Mouse (Mus musculus) lung, embryonic 14.5 days (tissue): ENCODE data around the gene Osbpl8. TPM values are rescaled to one million over a fixed set of nuclear protein-coding genes. Genes with fewer than 3 reads are reported as not detected.

Experiments used
- ATAC-seq: fragments of 200-750 bp; cut with Nextera tagmentation; 2 replicates; pipeline ENCODE4 v1.8.0; 2017; ENCODE audit warnings: mild to moderate bottlenecking, moderate TSS enrichment, moderate library complexity; ENCODE audit not compliant: insufficient read depth
- DNase-seq: peaks from one replicate; pipeline ENCODE4 v3.0.0-alpha.2; 2015
- H3K27ac ChIP-seq: fragments of 300-500 bp; sonication (generic); 2 replicates; pipeline ENCODE4 v1.5.1; 2014; ENCODE audit warnings: low read depth, mild to moderate bottlenecking, moderate library complexity
- H3K27me3 ChIP-seq: fragments of 300-500 bp; sonication (generic); 2 replicates; pipeline ENCODE4 v1.6.1; 2014; ENCODE audit warnings: low read length, control low read depth; ENCODE audit not compliant: insufficient read depth
- H3K36me3 ChIP-seq: fragments of 300-500 bp; sonication (generic); 2 replicates; pipeline ENCODE4 v1.6.1; 2014; ENCODE audit warnings: control low read depth; ENCODE audit not compliant: insufficient read depth
- H3K4me1 ChIP-seq: fragments of 300-500 bp; sonication (generic); 2 replicates; pipeline ENCODE4 v1.6.1; 2014; ENCODE audit warnings: antibody characterized with exemption, control low read depth; ENCODE audit not compliant: insufficient read depth
- H3K4me2 ChIP-seq: fragments of 300-500 bp; sonication (generic); 2 replicates; pipeline ENCODE4 v1.6.1; 2014; ENCODE audit warnings: mild to moderate bottlenecking
- H3K4me3 ChIP-seq: fragments of 300-500 bp; sonication (generic); 2 replicates; pipeline ENCODE4 v1.5.1; 2014; ENCODE audit warnings: low read depth, low read length
- H3K9ac ChIP-seq: fragments of 300-500 bp; sonication (generic); 2 replicates; pipeline ENCODE4 v1.6.1; 2014
- H3K9me3 ChIP-seq: fragments of 300-500 bp; sonication (generic); 2 replicates; pipeline ENCODE4 v1.6.1; 2016; ENCODE audit warnings: low read depth, low read length, control low read depth
- CTCF ChIP-seq: IDR thresholded peaks from 2 replicates; pipeline ENCODE4 v1.5.1; 2016; ENCODE audit warnings: antibody characterized with exemption, low read depth
- WGBS: fragments of 180-500 bp; shearing (Covaris S2); extraction: QIAGEN DNeasy Blood & Tissue Kit; methylation state at CpG from one replicate; pipeline ENCODE4 v1.1.7; 2014; 5-methylcytosine and 5-hydroxymethylcytosine counted together
- polyA plus RNA-seq: library from polyadenylated mRNA; unstranded; fragments of >200 nt; fragmentation: Nextera tagmentation; extraction: Ambion mirVana; gene quantifications from 2 replicates; pipeline ENCODE4 v1.2.1, GENCODE M21; 2014

Osbpl8 gene
- polyA plus RNA-seq, 1 experiment from 2014 or later = 10.8 TPM

DNA sequence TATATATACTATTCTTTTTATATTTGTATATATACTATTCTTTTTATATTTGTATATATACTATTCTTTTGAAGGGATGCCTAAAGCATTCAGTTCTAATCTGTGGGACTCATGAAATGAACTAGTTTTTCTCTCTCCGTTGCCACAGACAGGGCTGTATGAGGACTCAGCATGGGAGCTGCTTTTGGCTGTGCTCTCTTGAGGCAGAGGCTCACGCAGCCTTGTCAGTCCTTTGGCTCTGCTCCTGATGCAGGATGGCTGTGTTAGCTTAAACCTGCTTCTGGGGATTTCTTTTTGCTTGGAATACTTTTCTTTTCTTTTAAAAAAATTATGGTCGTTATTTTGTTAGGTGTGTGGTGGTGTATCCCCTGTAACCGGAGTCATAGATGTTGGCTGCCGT lies 39.5 kb downstream of the Osbpl8 start:
- no peak for ATAC-seq
- no peaks in the 10 kb centered on the region for H3K9me3 ChIP-seq
- no peaks in the 10 kb centered on the region for H3K36me3 ChIP-seq
- no peak overlapping the region for H3K27ac ChIP-seq
- no peak for DNase-seq
- H3K4me1 ChIP-seq = no peaks in the 10 kb centered on the region
- no peaks in the 10 kb centered on the region for H3K27me3 ChIP-seq
- 87% methylated on average over 5 of the region's 5 CpGs for WGBS
- H3K9ac ChIP-seq = no peak overlapping the region
- TF ChIP-seq CTCF = no peak
- no peak overlapping the region for H3K4me2 ChIP-seq
- no peak overlapping the region for H3K4me3 ChIP-seq

- H3K4me2 ChIP-seq = no peak overlapping the region
- H3K4me1 ChIP-seq = no peaks in the 10 kb centered on the region
- no peak overlapping the region for H3K9ac ChIP-seq
- no peaks in the 10 kb centered on the region for H3K9me3 ChIP-seq
- 92% methylated on average over 2 of the region's 2 CpGs for WGBS
- ATAC-seq (no peak), DNase-seq (no peak)
- TF ChIP-seq CTCF = no peak
- H3K27me3 ChIP-seq = no peaks in the 10 kb centered on the region
- no peak overlapping the region for H3K27ac ChIP-seq
- no peak overlapping the region for H3K4me3 ChIP-seq
- H3K36me3 ChIP-seq = no peaks in the 10 kb centered on the region
Observed at GRCm38 (mm10) chr10:111205421-111205820, 40.9 kb downstream of the Osbpl8 start.

- ATAC-seq (no peak), DNase-seq (no peak)
- Histone ChIP-seq H3K4me3 (no peak overlapping the region), H3K4me2 (no peak overlapping the region), H3K9ac (no peak overlapping the region), H3K4me1 (no peaks in the 10 kb centered on the region), H3K9me3 (no peaks in the 10 kb centered on the region), H3K36me3 (no peaks in the 10 kb centered on the region), H3K27me3 (no peaks in the 10 kb centered on the region), H3K27ac (no peak overlapping the region)
- TF ChIP-seq CTCF = no peak
- WGBS = 74% methylated on average over 9 of the region's 9 CpGs
Observed at GRCm38 (mm10) chr10:111207386-111207785, 42.8 kb downstream of the Osbpl8 start.

DNA sequence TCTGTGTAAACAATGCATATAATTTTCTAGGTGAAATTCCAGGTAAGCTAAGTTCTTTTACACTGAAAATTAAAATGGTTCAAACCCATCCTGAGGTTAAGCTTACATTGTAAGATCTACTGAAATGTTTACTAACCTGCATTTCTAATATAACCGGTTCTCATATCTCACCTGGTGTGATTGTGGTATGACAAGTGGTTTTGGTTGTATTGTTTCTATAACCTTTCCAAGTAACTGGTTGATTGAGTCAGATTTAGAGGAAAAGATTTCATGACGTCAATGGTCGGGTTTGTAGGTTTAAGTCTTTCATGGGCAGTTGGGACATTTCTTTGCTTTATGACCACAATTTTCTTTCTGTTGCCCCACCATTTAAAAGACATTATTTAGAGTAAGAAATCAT lies 49.5 kb downstream of the Osbpl8 start:
- no peak overlapping the region for H3K9ac ChIP-seq
- no peak for ATAC-seq
- 69% methylated on average over 3 of the region's 3 CpGs for WGBS
- no peaks in the 10 kb centered on the region for H3K4me1 ChIP-seq
- H3K27ac ChIP-seq = no peak overlapping the region
- H3K9me3 ChIP-seq = no peaks in the 10 kb centered on the region
- TF ChIP-seq CTCF = no peak
- DNase-seq = peak; percentile 18
- H3K4me2 ChIP-seq = no peak overlapping the region
- H3K36me3 ChIP-seq = no peaks in the 10 kb centered on the region
- no peaks in the 10 kb centered on the region for H3K27me3 ChIP-seq
- no peak overlapping the region for H3K4me3 ChIP-seq

DNA sequence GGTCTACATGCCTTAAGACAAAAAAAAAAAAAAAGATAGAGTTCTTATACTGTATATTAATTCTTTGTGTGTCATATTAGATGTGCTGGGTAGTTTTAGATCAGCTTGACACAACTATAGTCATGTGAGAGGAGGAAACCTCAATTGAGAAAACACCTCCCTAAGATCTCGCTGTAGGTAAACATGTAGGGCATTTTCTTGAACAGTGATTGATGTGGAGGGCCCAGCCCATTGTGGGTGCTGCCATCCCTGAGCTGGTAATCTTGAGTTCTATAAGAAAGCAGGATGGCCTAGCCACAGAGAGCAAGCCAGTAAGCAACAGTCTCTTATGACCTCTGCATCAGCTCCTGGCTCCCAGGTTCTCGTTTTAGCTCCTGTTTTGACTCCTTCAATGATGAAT lies 50.1 kb downstream of the Osbpl8 start:
- no peak for ATAC-seq

GRCm38 (mm10) chr10:111215572-111215971 lies 51.0 kb downstream of the Osbpl8 start:
- Histone ChIP-seq H3K36me3 (no peaks in the 10 kb centered on the region), H3K4me1 (no peaks in the 10 kb centered on the region), H3K9me3 (no peaks in the 10 kb centered on the region), H3K9ac (no peak overlapping the region), H3K27me3 (no peaks in the 10 kb centered on the region), H3K4me2 (no peak overlapping the region), H3K27ac (no peak overlapping the region), H3K4me3 (no peak overlapping the region)
- no peak for TF ChIP-seq CTCF
- ATAC-seq = no peak
- DNase-seq = no peak
- WGBS = 54% methylated on average over 3 of the region's 3 CpGs

More for the DNA sequence above, 50.1 kb downstream of the Osbpl8 start:
- Histone ChIP-seq H3K9ac (no peak overlapping the region), H3K4me1 (no peaks in the 10 kb centered on the region), H3K9me3 (no peaks in the 10 kb centered on the region), H3K4me2 (no peak overlapping the region), H3K27ac (no peak overlapping the region), H3K36me3 (no peaks in the 10 kb centered on the region), H3K27me3 (no peaks in the 10 kb centered on the region), H3K4me3 (no peak overlapping the region)
- WGBS = 50% methylated on average over 2 of the region's 2 CpGs
- no peak for TF ChIP-seq CTCF
- DNase-seq = no peak

GRCm38 (mm10) chr10:111216111-111216510 lies 51.6 kb downstream of the Osbpl8 start:
- Histone ChIP-seq H3K36me3 (no peaks in the 10 kb centered on the region), H3K4me2 (no peak overlapping the region), H3K4me1 (no peaks in the 10 kb centered on the region), H3K27ac (no peak overlapping the region), H3K9me3 (no peaks in the 10 kb centered on the region), H3K27me3 (no peaks in the 10 kb centered on the region), H3K9ac (no peak overlapping the region), H3K4me3 (no peak overlapping the region)
- no peak for TF ChIP-seq CTCF
- ATAC-seq = no peak
- 59% methylated on average over 3 of the region's 3 CpGs for whole genome bisulfite sequencing
- no peak for DNase-seq

DNA sequence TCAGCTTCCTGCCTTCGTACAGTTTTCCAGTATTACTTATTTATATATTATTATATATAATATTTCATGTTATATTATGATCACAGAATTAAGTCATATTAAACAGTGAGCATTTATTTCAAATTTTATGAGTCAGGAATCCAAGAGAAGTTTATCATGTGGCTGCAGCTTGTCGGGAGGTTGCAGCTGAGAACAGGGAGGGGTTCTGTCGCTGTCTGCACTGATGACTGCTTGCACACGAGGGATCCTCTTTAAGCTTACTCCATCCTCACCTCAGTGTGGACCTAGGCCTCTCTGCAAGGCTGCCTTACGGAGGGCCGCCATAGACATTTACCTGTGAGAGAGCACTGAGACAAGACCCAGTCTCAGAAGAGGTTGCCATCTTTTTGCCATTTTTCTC lies 58.0 kb downstream of the Osbpl8 start:
- H3K4me2 ChIP-seq = no peak overlapping the region
- H3K27ac ChIP-seq = no peak overlapping the region
- no peaks in the 10 kb centered on the region for H3K27me3 ChIP-seq
- no peaks in the 10 kb centered on the region for H3K4me1 ChIP-seq
- WGBS = 64% methylated on average over 6 of the region's 6 CpGs
- no peak for DNase-seq
- H3K9ac ChIP-seq = no peak overlapping the region
- no peaks in the 10 kb centered on the region for H3K36me3 ChIP-seq
- H3K4me3 ChIP-seq = no peak overlapping the region
- no peak for ATAC-seq
- H3K9me3 ChIP-seq = no peaks in the 10 kb centered on the region
- TF ChIP-seq CTCF = no peak
